Comparison of ENCODE assay signal across 8 mouse cellular contexts in the genomic region with DNA sequence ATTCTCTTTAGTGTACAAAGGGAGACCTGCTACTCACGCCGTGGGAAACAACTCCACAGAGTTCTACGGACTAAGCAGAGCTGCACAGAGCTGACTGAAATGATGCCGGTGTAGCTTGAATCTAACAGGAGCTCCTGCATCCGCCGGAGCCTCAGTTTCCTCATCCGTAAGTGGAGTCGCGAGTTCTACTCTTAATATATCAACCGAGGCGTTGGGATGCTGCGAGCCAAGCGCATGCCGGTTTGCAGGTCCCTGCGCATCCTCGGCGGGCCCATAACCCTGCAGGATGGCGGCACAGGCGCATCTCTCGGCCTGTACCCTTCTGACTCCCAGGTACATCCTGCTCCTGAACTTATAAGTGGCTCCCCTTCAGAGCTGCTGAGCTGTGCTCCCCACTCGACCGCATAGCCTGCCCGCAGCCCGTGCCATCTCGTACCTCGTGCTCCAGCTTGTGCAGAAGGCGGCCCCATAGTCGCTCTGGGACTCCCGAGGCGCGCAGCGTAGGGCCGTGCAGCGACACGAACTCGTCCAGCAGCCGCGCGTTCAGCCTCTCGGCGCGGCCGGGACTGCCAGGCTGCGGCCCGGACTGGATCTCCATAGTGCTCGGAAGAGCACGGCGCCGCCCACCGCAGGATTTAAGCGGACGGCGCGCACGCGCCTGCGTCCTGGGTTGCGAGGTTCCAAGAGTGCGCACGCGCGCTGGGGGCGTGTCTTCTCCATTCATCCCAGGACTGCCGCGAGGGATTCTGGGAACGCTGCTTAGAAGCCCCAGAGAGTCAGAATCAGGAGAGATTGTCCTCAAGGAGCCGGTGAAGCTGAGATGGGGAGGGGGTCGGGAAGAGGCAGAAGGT. TPM values are rescaled to one million over a fixed set of nuclear protein-coding genes. Genes with fewer than 3 reads are reported as not detected.
DNase-seq lines count a peak whose midpoint lies in the region; ATAC-seq and TF ChIP-seq lines count a peak whose summit lies in the region.

A gene (minus strand): TSS at position 645 of the 851 bp plus-strand sequence.

- peak within 1 kb of the TSS; percentile 73 for H3K4me2 ChIP-seq in heart, embryonic 15.5 days
- H3K4me2 ChIP-seq in liver, embryonic 14.5 days (ENCODE audit: low read depth): peak within 1 kb of the TSS; percentile 99
- peak within 1 kb of the TSS; percentile 85 for H3K4me2 ChIP-seq in neural tube, embryonic 11.5 days (ENCODE audit: low read depth)

- H3K4me1 ChIP-seq in forebrain, embryonic 10.5 days: peaks cover 33% of the 10 kb centered on the region
- peaks cover 21% of the 10 kb centered on the region for H3K4me1 ChIP-seq in heart, embryonic 15.5 days (replicated peaks)
- H3K4me1 ChIP-seq in liver, embryonic 14.5 days (replicated peaks; ENCODE audit: control insufficient read depth in 2 of 2, insufficient read depth in 2 of 2, low read length in 1 of 2): peaks cover 34 to 39% of the 10 kb centered on the region in 2 experiments
- peaks cover 8% of the 10 kb centered on the region for H3K4me1 ChIP-seq in neural tube, embryonic 11.5 days (ENCODE audit: control insufficient read depth, insufficient read depth, low read length)

- no peak for TF ChIP-seq EP300 in liver, embryonic 14.5 days (IDR thresholded peaks at IDR 0.05; ENCODE audit: low read depth)

- peak within 1 kb of the TSS; percentile 78 for H3K9ac ChIP-seq in heart, embryonic 15.5 days
- peak within 1 kb of the TSS; percentile 97 for H3K9ac ChIP-seq in liver, embryonic 14.5 days (replicated peaks)
- peak within 1 kb of the TSS; percentile 74 for H3K9ac ChIP-seq in neural tube, embryonic 11.5 days (ENCODE audit: low read length)

- DNase-seq in CD8-positive naive resting alpha-beta T cell, adult 2 months (ENCODE audit: low read depth in 2 of 2, low spot score in 2 of 2): peak; percentile 40 to 47
- DNase-seq in c-Kit-positive CD71-negative TER-119-negative erythroid progenitor cells, embryonic 14.5 days (ENCODE audit: low read depth): peak; percentile 89
- DNase-seq in forebrain, embryonic 10.5 days (ENCODE audit: extremely low spot score, low spot score): peak; percentile 93
- DNase-seq in kidney, postnatal 25 days: peak; percentile 96 to 99
- peak; percentile 94 to 96 (median 96) for DNase-seq in liver, embryonic 14.5 days (ENCODE audit: low read depth in 3 of 3, low spot score in 3 of 3)
- DNase-seq in neural tube, embryonic 11.5 days (ENCODE audit: low spot score): peak; percentile 99
- DNase-seq in telencephalon, adult 2 months (ENCODE audit: low read depth, low spot score): peak; percentile 96

- no peaks in the 10 kb centered on the region for H3K27me3 ChIP-seq in forebrain, embryonic 10.5 days (ENCODE audit: poor library complexity, severe bottlenecking)
- no peaks in the 10 kb centered on the region for H3K27me3 ChIP-seq in heart, embryonic 15.5 days
- H3K27me3 ChIP-seq in liver, embryonic 14.5 days (ENCODE audit: control insufficient read depth, insufficient read depth, low read length): no peaks in the 10 kb centered on the region
- H3K27me3 ChIP-seq in neural tube, embryonic 11.5 days (ENCODE audit: control insufficient read depth, insufficient read depth, low read length): no peaks in the 10 kb centered on the region

- H3K9me3 ChIP-seq in forebrain, embryonic 10.5 days: no peaks in the 10 kb centered on the region
- H3K9me3 ChIP-seq in heart, embryonic 15.5 days (replicated peaks): no peaks in the 10 kb centered on the region
- H3K9me3 ChIP-seq in liver, embryonic 14.5 days (ENCODE audit: control insufficient read depth, low read length): no peaks in the 10 kb centered on the region
- no peaks in the 10 kb centered on the region for H3K9me3 ChIP-seq in neural tube, embryonic 11.5 days (ENCODE audit: control insufficient read depth, low read length)

- no peak for TF ChIP-seq CTCF in liver, embryonic 14.5 days (IDR thresholded peaks at IDR 0.05; ENCODE audit: low read depth)

- H3K27ac ChIP-seq in forebrain, embryonic 10.5 days: peak within 1 kb of the TSS; percentile 92
- H3K27ac ChIP-seq in heart, embryonic 15.5 days: peak within 1 kb of the TSS; percentile 61; the same call in 1 of the 2 replicates
- peak within 1 kb of the TSS; percentile 100 for H3K27ac ChIP-seq in liver, embryonic 14.5 days
- H3K27ac ChIP-seq in neural tube, embryonic 11.5 days (ENCODE audit: low read depth, low read length): 0 out of 2 replicates have a peak within 1 kb of the TSS, but pooled peaks have one; percentile 27

- H3K36me3 ChIP-seq in forebrain, embryonic 10.5 days (replicated peaks): peaks cover 26% of the 10 kb centered on the region
- H3K36me3 ChIP-seq in heart, embryonic 15.5 days: no peaks in the 10 kb centered on the region
- H3K36me3 ChIP-seq in liver, embryonic 14.5 days (replicated peaks; ENCODE audit: control insufficient read depth, insufficient read depth, low read depth): peaks cover 14% of the 10 kb centered on the region
- no peaks in the 10 kb centered on the region for H3K36me3 ChIP-seq in neural tube, embryonic 11.5 days (ENCODE audit: control insufficient read depth, insufficient read depth, low read length)

- ATAC-seq in heart, embryonic 15.5 days (replicated peaks; ENCODE audit: insufficient number of reproducible peaks, insufficient read depth, low FRiP score, low read depth): peak; percentile 93
- ATAC-seq in liver, embryonic 14.5 days (ENCODE audit: insufficient read depth): peak; percentile 67
- ATAC-seq in neural tube, embryonic 11.5 days (ENCODE audit: insufficient read depth, low FRiP score, low TSS enrichment): peak; percentile 87

- H3K4me3 ChIP-seq in forebrain, embryonic 10.5 days: peak within 1 kb of the TSS; percentile 95
- H3K4me3 ChIP-seq in heart, embryonic 15.5 days: peak within 1 kb of the TSS; percentile 87
- peak within 1 kb of the TSS; percentile 81 to 84 for H3K4me3 ChIP-seq in liver, embryonic 14.5 days (ENCODE audit: insufficient read depth in 1 of 2, low read depth in 2 of 2, low read length in 2 of 2)
- H3K4me3 ChIP-seq in neural tube, embryonic 11.5 days (ENCODE audit: low read depth, low read length): peak within 1 kb of the TSS; percentile 78

- WGBS in forebrain, embryonic 10.5 days: under 1% methylated on average over 68 of the region's 68 CpGs
- WGBS in heart, embryonic 15.5 days: under 1% methylated on average over 68 of the region's 68 CpGs
- WGBS in liver, embryonic 14.5 days (ENCODE audit: insufficient replicate concordance): under 1% methylated on average over 68 of the region's 68 CpGs
- under 1% methylated on average over 68 of the region's 68 CpGs for WGBS in neural tube, embryonic 11.5 days

RNA-seq across cellular contexts. Expression of the gene that starts here (rescaled TPM):
- 64.6 and 65.7 TPM in 2 replicates for polyA plus RNA-seq in forebrain, embryonic 10.5 days (2016; fragmentation: Nextera tagmentation; extraction: Ambion mirVana)
- 14.4 and 22.6 TPM in 2 replicates for polyA plus RNA-seq in heart, embryonic 15.5 days (2015; fragmentation: Nextera tagmentation; extraction: Ambion mirVana)
- 29.9 and 32.5 TPM in 2 replicates for polyA plus RNA-seq in liver, embryonic 14.5 days (2012; rRNA removed)
- 36.2 and 43.7 TPM in 2 replicates for polyA plus RNA-seq in liver, embryonic 14.5 days (2014; fragmentation: Nextera tagmentation; extraction: Ambion mirVana)
- 48.0 and 50.9 TPM in 2 replicates for polyA plus RNA-seq in neural tube, embryonic 11.5 days (2014; fragmentation: Nextera tagmentation; extraction: Ambion mirVana)

Comparison
In these comparisons a context has a peak if more than half of its experiments do, and no peak if none do; other contexts are left out.
1. Peak in every context shown above with its lines: DNase-seq, ATAC-seq, H3K4me3 ChIP-seq and H3K27ac ChIP-seq.
2. DNase-seq: peak in every context shown above with its lines; median percentile 99 in neural tube, embryonic 11.5 days; 98 in kidney, postnatal 25 days; 96 in liver, embryonic 14.5 days; 96 in telencephalon, adult 2 months; 93 in forebrain, embryonic 10.5 days; 89 in c-Kit-positive CD71-negative TER-119-negative erythroid progenitor cells, embryonic 14.5 days; 44 in CD8-positive naive resting alpha-beta T cell, adult 2 months.
3. H3K27ac ChIP-seq: peak in every context shown above with its lines; median percentile 100 in liver, embryonic 14.5 days; 92 in forebrain, embryonic 10.5 days; 61 in heart, embryonic 15.5 days; 27 in neural tube, embryonic 11.5 days.